Mouse (Mus musculus): ENCODE measurements around the gene Hacd2.

Gene Hacd2

GRCm38 (mm10) chr16:35113496-35113895, 91.3 kb downstream of the Hacd2 start:
- DNase-seq (ENCODE audit: low read depth, low spot score) = no peak

- DNase-seq (ENCODE audit: low read depth, low spot score) = peak; percentile 22
These were observed 94.2 kb downstream of the Hacd2 start for GRCm38 (mm10) chr16:35116328-35116956.

- no peak for DNase-seq (ENCODE audit: low read depth, low spot score)
These were observed 95.2 kb downstream of the Hacd2 start for GRCm38 (mm10) chr16:35117436-35117835.

GRCm38 (mm10) chr16:35120603-35121002, 98.4 kb downstream of the Hacd2 start:
- DNase-seq (ENCODE audit: low read depth, low spot score) = no peak

- DNase-seq (ENCODE audit: low read depth, low spot score) = no peak
These were observed 105.0 kb downstream of the Hacd2 start for GRCm38 (mm10) chr16:35127270-35127669.

- no peak for DNase-seq (ENCODE audit: low read depth, low spot score)
These were observed 107.9 kb downstream of the Hacd2 start for GRCm38 (mm10) chr16:35130172-35130571.

- no peak for DNase-seq (ENCODE audit: low read depth, low spot score)
These were observed 117.2 kb downstream of the Hacd2 start for GRCm38 (mm10) chr16:35139416-35139815.

- no peak for DNase-seq (ENCODE audit: low read depth, low spot score)
These were observed 117.8 kb downstream of the Hacd2 start for GRCm38 (mm10) chr16:35139873-35140619.

- DNase-seq (ENCODE audit: low read depth, low spot score) = no peak
These were observed 118.4 kb downstream of the Hacd2 start for GRCm38 (mm10) chr16:35140620-35140975.

GRCm38 (mm10) chr16:35141839-35142238, 119.6 kb downstream of the Hacd2 start:
- no peak for DNase-seq (ENCODE audit: low read depth, low spot score)

- no peak for DNase-seq (ENCODE audit: low read depth, low spot score)
These were observed 123.9 kb downstream of the Hacd2 start for GRCm38 (mm10) chr16:35146153-35146552.

- DNase-seq (ENCODE audit: low read depth, low spot score) = no peak
These were observed 131.0 kb downstream of the Hacd2 start for GRCm38 (mm10) chr16:35153146-35153755.

- DNase-seq (ENCODE audit: low read depth, low spot score) = no peak
These were observed 132.0 kb downstream of the Hacd2 start for GRCm38 (mm10) chr16:35154245-35154640.

- no peak for DNase-seq (ENCODE audit: low read depth, low spot score)
These were observed 132.6 kb downstream of the Hacd2 start, which contains the start of gene Adcy5 for GRCm38 (mm10) chr16:35154641-35155390. Gene Adcy5 (plus strand): TSS chr16:35154877.

GRCm38 (mm10) chr16:35155391-35156305, 133.4 kb downstream of the Hacd2 start:
- DNase-seq (ENCODE audit: low read depth, low spot score) = no peak

GRCm38 (mm10) chr16:35156306-35156695, 134.1 kb downstream of the Hacd2 start:
- DNase-seq (ENCODE audit: low read depth, low spot score) = no peak

GRCm38 (mm10) chr16:35156832-35157231, 134.6 kb downstream of the Hacd2 start:
- no peak for DNase-seq (ENCODE audit: low read depth, low spot score)

All from 3T3-L1 (cell line).